Mouse (Mus musculus): ENCODE results near the gene Atp5h.

GRCm38 (mm10) chr11:115366706-115367394 lies 52.9 kb downstream of the Atp5h start:
- TF ChIP-seq CTCF (IDR thresholded peaks at IDR 0.05; ENCODE audit: extremely low read depth, insufficient read depth, insufficient read length, insufficient replicate concordance) = no peak
- no peak for TF ChIP-seq POLR2A (IDR thresholded peaks at IDR 0.05; ENCODE audit: low read depth, low read length)
